Mouse (Mus musculus): ENCODE data around the gene Cdc6.

DNA sequence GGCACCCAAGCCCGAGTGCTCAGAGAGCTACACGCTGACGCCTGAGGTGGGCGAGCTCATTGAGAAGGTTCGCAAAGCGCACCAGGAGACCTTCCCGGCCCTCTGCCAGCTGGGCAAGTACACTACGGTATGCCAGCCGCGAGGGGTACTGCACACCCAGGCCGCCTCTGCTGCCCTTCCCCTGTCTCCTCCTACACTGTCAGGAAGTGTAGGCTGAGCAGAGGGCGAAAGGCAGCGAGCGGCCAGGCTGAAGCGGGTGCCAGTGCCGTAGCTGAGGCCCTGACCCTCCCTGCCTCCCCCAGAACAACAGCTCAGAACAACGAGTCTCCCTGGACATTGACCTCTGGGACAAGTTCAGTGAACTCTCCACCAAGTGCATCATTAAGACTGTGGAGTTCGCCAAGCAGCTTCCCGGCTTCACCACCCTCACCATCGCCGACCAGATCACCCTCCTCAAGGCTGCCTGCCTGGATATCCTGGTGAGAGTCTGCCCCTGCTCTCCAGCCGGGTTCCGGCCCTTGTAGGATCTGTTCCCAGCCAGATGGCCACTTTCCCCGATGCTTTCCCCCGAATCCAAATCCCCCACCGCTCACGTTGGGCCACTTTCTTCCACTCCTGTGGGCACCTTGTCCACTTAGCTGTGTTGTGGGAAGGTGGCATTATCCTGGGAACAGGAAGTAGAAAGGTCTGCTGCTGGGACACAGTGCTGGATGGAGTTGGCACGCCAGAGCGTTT lies 62.8 kb downstream of the Cdc6 start:
- TF ChIP-seq USF1 (IDR thresholded peaks at IDR 0.05; ENCODE audit: low read depth, low read length) (no peak), CTCF (IDR thresholded peaks at IDR 0.05 in 2 of 3, conservative IDR thresholded peaks at IDR 0.05 in 1 of 3; ENCODE audit: control insufficient read depth in 1 of 3, insufficient read depth in 1 of 3, low read depth in 2 of 3, low read length in 3 of 3, poor library complexity in 1 of 3, severe bottlenecking in 1 of 3) (no peak), POLR2A (IDR thresholded peaks at IDR 0.05; ENCODE audit: control insufficient read depth in 1 of 2, insufficient read depth in 1 of 2, low read depth in 1 of 2, low read length in 2 of 2, poor library complexity in 1 of 2) (no peak), RCOR1 (IDR thresholded peaks at IDR 0.05; ENCODE audit: low read depth, low read length) (no peak), SMC3 (IDR thresholded peaks at IDR 0.05; ENCODE audit: low read depth, low read length) (no peak), NRF1 (IDR thresholded peaks at IDR 0.05; ENCODE audit: insufficient read depth, low read depth, low read length, poor library complexity, severe bottlenecking) (no peak), CHD2 (IDR thresholded peaks at IDR 0.05; ENCODE audit: low read length) (no peak), POLR2AphosphoS5 (IDR thresholded peaks at IDR 0.05; ENCODE audit: borderline replicate concordance, low read depth, low read length) (no peak), E2F4 (IDR thresholded peaks at IDR 0.05; ENCODE audit: borderline replicate concordance, low read depth, low read length) (no peak), GATA1 (IDR thresholded peaks at IDR 0.05; ENCODE audit: low read depth, low read length) (no peak), POLR2AphosphoS2 (IDR thresholded peaks at IDR 0.05; ENCODE audit: low read length) (no peak), MAZ (IDR thresholded peaks at IDR 0.05; ENCODE audit: low read depth, low read length) (no peak)

All from MEL (cell line).